In the genomic region with DNA sequence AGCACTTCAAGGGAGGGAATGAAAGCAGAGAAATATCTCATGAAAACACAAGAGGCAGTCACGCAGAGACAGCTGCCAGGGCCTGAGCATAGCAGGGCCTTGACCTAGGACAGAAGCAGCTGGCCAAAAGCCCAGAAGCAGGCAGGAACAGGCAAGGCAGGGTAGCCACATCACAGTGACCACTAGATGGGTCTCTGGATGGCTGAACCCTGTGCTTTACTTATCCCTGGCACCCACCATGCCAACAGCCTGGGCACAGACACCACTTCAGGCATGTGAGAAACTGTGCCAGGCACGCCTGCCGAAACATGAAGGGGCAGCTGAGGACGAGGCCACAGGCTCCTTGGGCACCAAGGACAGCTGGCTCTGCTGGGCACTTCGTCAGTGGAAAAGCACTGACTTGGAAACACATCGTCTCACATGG, we compare ENCODE assay signal across 8 mouse cellular contexts.
DNase-seq lines count a peak whose midpoint lies in the region; ATAC-seq and TF ChIP-seq lines count a peak whose summit lies in the region.

No protein-coding gene starts in this region.

- no peaks in the 10 kb centered on the region for H3K36me3 ChIP-seq in hindbrain, postnatal 0 days (ENCODE audit: insufficient read depth, low read length)

- peak; percentile 28 to 46 for DNase-seq in layer of hippocampus, postnatal 10 days (ENCODE audit: low spot score in 2 of 2)
- no peak for DNase-seq in layer of hippocampus, adult 9-10 months (ENCODE audit: low spot score)
- DNase-seq in adrenal gland, adult (ENCODE audit: inconsistent age in 2 of 2, low spot score in 1 of 2) = peak; percentile 93 to 96
- DNase-seq in brain, embryonic 14.5 days (ENCODE audit: low read depth) = peak; percentile 53
- DNase-seq in hindbrain, postnatal 0 days (ENCODE audit: low spot score) = peak; percentile 67
- DNase-seq in testis, postnatal 14 days (ENCODE audit: low spot score) = peak; percentile 82
- DNase-seq in thymus, postnatal 14 days = no peak

- WGBS in hindbrain, postnatal 0 days = 37% methylated on average over 6 of the region's 6 CpGs

- H3K4me3 ChIP-seq in hindbrain, postnatal 0 days (ENCODE audit: low read length) = no peak overlapping the region

- TF ChIP-seq POLR2A in brain, embryonic 14.5 days (IDR thresholded peaks at IDR 0.05; ENCODE audit: borderline replicate concordance, extremely low read depth, insufficient read depth, insufficient read length, poor library complexity, severe bottlenecking) = no peak

- no peak overlapping the region for H3K9ac ChIP-seq in hindbrain, postnatal 0 days (replicated peaks; ENCODE audit: low read length)

- TF ChIP-seq CTCF in brain, embryonic 14.5 days (IDR thresholded peaks at IDR 0.05; ENCODE audit: borderline replicate concordance, extremely low read depth, insufficient read depth, insufficient read length) = no peak
- TF ChIP-seq CTCF in hindbrain, postnatal 0 days (IDR thresholded peaks at IDR 0.05; ENCODE audit: low read depth) = peak; percentile 40

- H3K27me3 ChIP-seq in hindbrain, postnatal 0 days (ENCODE audit: insufficient read depth, low read length) = no peaks in the 10 kb centered on the region

- peak; percentile 83 for ATAC-seq in hindbrain, postnatal 0 days
- ATAC-seq in CD4-positive, CD25-positive, alpha-beta regulatory T cell, adult 4 months = no peak

- H3K9me3 ChIP-seq in hindbrain, postnatal 0 days (ENCODE audit: low read length) = no peaks in the 10 kb centered on the region

- 0 out of 2 replicates have a peak, but pooled peaks cover 3% of the 10 kb centered on the region for H3K4me1 ChIP-seq in hindbrain, postnatal 0 days (ENCODE audit: insufficient read depth, low read length)

- H3K4me2 ChIP-seq in hindbrain, postnatal 0 days (ENCODE audit: low read depth, low read length) = no peak overlapping the region

- H3K27ac ChIP-seq in hindbrain, postnatal 0 days = no peak overlapping the region

Comparison
In these comparisons a context has a peak if more than half of its experiments do, and no peak if none do; other contexts are left out.
1. DNase-seq: peak in layer of hippocampus, postnatal 10 days (2 of 2), adrenal gland, adult (2 of 2), brain, embryonic 14.5 days (single experiment), hindbrain, postnatal 0 days (single experiment) and testis, postnatal 14 days (single experiment); none in layer of hippocampus, adult 9-10 months (single experiment) and thymus, postnatal 14 days (single experiment).